Mouse (Mus musculus) limb, embryonic 12.5 days (tissue): ENCODE results near the gene Opa1. TPM values are rescaled to one million over a fixed set of nuclear protein-coding genes. Genes with fewer than 3 reads are reported as not detected.
A peak's percentile ranks its signal among the peaks of the same experiment; 100 is the strongest.

Experiments used
- ATAC-seq: fragments of 200-750 bp; cut with Nextera tagmentation; 2 replicates; pipeline ENCODE4 v1.8.0; 2017; ENCODE audit warnings: low read depth, moderate TSS enrichment; ENCODE audit not compliant: insufficient number of reproducible peaks, insufficient read depth, low FRiP score, low TSS enrichment
- H3K27ac ChIP-seq: fragments of 300-500 bp; sonication (generic); 2 replicates; pipeline ENCODE4 v1.5.1; 2016; ENCODE audit warnings: mild to moderate bottlenecking, moderate library complexity
- H3K27me3 ChIP-seq: fragments of 300-500 bp; sonication (generic); 2 replicates; pipeline ENCODE4 v1.6.1; 2016; ENCODE audit warnings: mild to moderate bottlenecking, moderate library complexity
- H3K36me3 ChIP-seq: fragments of 300-500 bp; sonication (generic); 2 replicates; pipeline ENCODE4 v1.6.1; 2016; ENCODE audit warnings: mild to moderate bottlenecking, moderate library complexity
- H3K4me1 ChIP-seq: fragments of 300-500 bp; sonication (generic); replicated peaks from 2 replicates; pipeline ENCODE4 v1.6.1; 2016
- H3K4me2 ChIP-seq: fragments of 300-500 bp; sonication (generic); 2 replicates; pipeline ENCODE4 v1.6.1; 2016; ENCODE audit warnings: mild to moderate bottlenecking, moderate library complexity
- H3K4me3 ChIP-seq: fragments of 300-500 bp; sonication (generic); replicated peaks from 2 replicates; pipeline ENCODE4 v1.5.1; 2016; ENCODE audit warnings: mild to moderate bottlenecking
- H3K9ac ChIP-seq: fragments of 300-500 bp; sonication (generic); replicated peaks from 2 replicates; pipeline ENCODE4 v1.6.1; 2016; ENCODE audit warnings: mild to moderate bottlenecking, moderate library complexity
- H3K9me3 ChIP-seq: fragments of 300-500 bp; sonication (generic); 2 replicates; pipeline ENCODE4 v1.6.1; 2016; ENCODE audit warnings: mild to moderate bottlenecking, moderate library complexity
- WGBS: fragments of 180-500 bp; shearing (Covaris S2); methylation state at CpG from one replicate; pipeline ENCODE4 v1.1.7; 2016; 5-methylcytosine and 5-hydroxymethylcytosine counted together
- polyA plus RNA-seq: library from polyadenylated mRNA; unstranded; fragments of >200 nt; fragmentation: Nextera tagmentation; extraction: Ambion mirVana; gene quantifications from 2 replicates; pipeline ENCODE4 v1.2.1, GENCODE M21; 2016

Gene Opa1
- polyA plus RNA-seq, 1 experiment from 2014 or later, result 40.0 TPM

GRCm38 (mm10) chr16:29575620-29576019 lies 3.5 kb upstream of the Opa1 start:
- no peak overlapping the region for H3K4me3 ChIP-seq
- H3K27ac ChIP-seq, result no peak overlapping the region
- no peaks in the 10 kb centered on the region for H3K36me3 ChIP-seq
- no peak overlapping the region for H3K9ac ChIP-seq
- H3K4me1 ChIP-seq, result peaks cover 7% of the 10 kb centered on the region
- no peaks in the 10 kb centered on the region for H3K9me3 ChIP-seq
- no peaks in the 10 kb centered on the region for H3K27me3 ChIP-seq
- ATAC-seq, result no peak
- WGBS, result 13% methylated on average over 5 of the region's 5 CpGs
- no peak overlapping the region for H3K4me2 ChIP-seq

GRCm38 (mm10) chr16:29579787-29580176 lies 648 bp downstream of the Opa1 start:
- 9% methylated on average over 12 of the region's 12 CpGs for WGBS
- Histone ChIP-seq H3K27ac (no peak overlapping the region), H3K9ac (peak overlapping the region; percentile 89), H3K4me2 (peak overlapping the region; percentile 87), H3K27me3 (no peaks in the 10 kb centered on the region), H3K4me3 (peak overlapping the region; percentile 91), H3K4me1 (peaks cover 8% of the 10 kb centered on the region), H3K36me3 (no peaks in the 10 kb centered on the region), H3K9me3 (no peaks in the 10 kb centered on the region)
- ATAC-seq, result peak; percentile 35; the same call in 1 of the 2 replicates

DNA sequence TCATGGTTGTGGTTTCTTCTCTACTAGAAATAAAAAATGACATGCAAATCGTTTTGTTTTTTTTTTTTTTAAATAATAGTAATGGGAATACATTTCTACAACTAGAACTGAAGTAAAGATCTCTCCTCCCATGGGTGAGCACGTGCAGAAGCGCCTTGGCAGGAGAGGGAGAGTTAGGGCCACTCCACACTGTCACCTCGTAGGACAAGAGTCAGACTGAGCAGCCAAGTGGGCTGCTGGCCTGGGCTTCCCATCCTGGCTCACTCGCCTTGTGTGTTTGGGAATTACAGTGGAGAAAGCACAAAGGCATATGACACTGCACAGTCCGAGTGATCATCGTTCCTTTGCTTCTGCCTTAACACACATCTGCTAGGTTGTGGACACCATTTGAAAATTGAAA lies 13.0 kb downstream of the Opa1 start:
- Histone ChIP-seq H3K4me2 (no peak overlapping the region), H3K9ac (no peak overlapping the region), H3K27me3 (no peaks in the 10 kb centered on the region), H3K4me1 (no peaks in the 10 kb centered on the region), H3K9me3 (no peaks in the 10 kb centered on the region), H3K36me3 (peaks cover 66% of the 10 kb centered on the region), H3K4me3 (no peak overlapping the region), H3K27ac (no peak overlapping the region)
- WGBS, result 83% methylated on average over 7 of the region's 7 CpGs
- ATAC-seq, result no peak

DNA sequence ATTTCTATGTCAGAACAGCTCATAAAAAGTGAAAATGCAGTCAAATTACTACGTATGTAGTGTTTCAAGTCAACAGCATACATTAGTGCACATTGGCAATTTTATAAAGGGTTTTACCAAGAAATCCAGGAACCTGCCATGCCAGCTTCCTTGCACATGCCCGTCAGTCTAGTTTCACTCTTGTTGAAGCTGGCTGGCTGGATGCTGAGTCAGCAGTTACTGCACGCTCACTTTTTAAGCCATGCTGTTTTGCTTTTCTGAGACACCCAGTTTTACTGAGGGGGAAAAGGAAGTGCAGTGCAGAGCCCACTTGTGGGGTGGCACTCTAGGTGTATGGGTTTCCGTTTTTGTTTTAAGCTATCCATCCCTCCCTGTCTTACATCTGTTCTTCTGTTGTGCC lies 18.0 kb downstream of the Opa1 start:
- H3K9me3 ChIP-seq, result no peaks in the 10 kb centered on the region
- no peaks in the 10 kb centered on the region for H3K27me3 ChIP-seq
- H3K9ac ChIP-seq, result no peak overlapping the region
- no peak overlapping the region for H3K4me3 ChIP-seq
- peaks cover 48% of the 10 kb centered on the region for H3K36me3 ChIP-seq
- WGBS, result 81% methylated on average over 4 of the region's 4 CpGs
- no peak overlapping the region for H3K27ac ChIP-seq
- no peak for ATAC-seq
- H3K4me1 ChIP-seq, result no peaks in the 10 kb centered on the region
- H3K4me2 ChIP-seq, result no peak overlapping the region

DNA sequence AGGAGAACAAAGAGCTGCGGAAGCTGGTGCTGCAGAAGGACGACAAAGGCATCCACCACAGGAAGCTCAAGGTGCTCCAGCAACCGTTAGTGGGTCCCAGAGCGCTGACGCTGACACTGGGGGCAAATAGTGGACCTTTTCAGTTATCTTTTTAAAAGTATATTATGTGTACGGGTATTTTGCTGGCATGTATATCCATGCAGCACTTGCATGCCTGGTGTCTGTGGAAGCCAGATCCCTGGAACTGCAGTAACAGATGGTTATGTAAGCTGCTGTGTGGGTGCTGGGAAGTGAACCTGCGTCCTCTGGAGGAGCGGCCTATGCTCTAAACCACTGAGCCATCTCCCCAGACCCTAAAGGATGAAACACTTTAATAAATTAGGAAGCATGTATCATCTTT lies 26.4 kb downstream of the Opa1 start:
- no peak for ATAC-seq
- Histone ChIP-seq H3K4me3 (no peak overlapping the region), H3K9ac (no peak overlapping the region), H3K27me3 (no peaks in the 10 kb centered on the region), H3K4me1 (no peaks in the 10 kb centered on the region), H3K4me2 (no peak overlapping the region), H3K27ac (no peak overlapping the region), H3K36me3 (peaks cover 66% of the 10 kb centered on the region), H3K9me3 (no peaks in the 10 kb centered on the region)
- 92% methylated on average over 8 of the region's 8 CpGs for WGBS

DNA sequence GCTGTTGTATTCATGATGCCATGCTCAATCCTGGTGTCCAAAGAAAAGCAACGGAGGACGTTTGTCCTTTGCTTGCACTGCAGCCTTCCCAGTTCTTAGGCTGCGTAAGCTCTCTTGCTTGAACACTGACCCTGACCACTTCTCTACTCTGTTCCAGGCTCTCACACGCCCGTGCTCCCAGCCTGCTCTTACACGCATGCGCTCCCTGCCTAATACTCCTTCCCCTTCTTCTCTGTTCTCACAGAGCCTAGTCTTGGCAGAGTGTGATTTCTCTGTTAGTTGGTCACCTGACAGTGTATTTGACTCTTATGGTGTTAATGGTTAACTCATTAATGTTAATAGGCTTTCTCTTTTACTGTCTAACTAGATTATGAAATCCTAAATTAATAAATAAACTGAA lies 28.0 kb downstream of the Opa1 start:
- peaks cover 76% of the 10 kb centered on the region for H3K36me3 ChIP-seq
- WGBS, result 92% methylated on average over 7 of the region's 7 CpGs

DNA sequence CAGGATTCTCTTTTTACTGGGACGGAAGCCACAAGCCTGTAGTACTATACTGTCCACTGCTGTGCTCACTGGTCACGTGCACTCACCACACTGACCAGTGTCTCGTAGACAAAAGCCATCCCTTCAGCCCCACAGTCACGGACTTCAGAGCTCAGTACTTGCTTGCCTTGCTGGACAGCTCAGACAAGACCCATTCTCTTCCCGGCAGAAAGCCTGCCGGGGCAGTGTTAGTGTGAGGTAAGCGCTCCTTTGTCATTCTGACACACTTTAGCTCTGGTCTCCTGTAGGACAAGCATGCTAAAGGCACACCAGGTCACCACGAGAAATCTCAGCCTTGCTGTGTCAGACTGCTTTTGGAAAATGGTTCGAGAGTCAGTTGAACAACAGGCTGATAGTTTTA lies 35.6 kb downstream of the Opa1 start:
- H3K9me3 ChIP-seq, result no peaks in the 10 kb centered on the region
- WGBS, result 84% methylated on average over 9 of the region's 9 CpGs
- no peak overlapping the region for H3K9ac ChIP-seq
- ATAC-seq, result no peak
- no peaks in the 10 kb centered on the region for H3K4me1 ChIP-seq
- H3K27ac ChIP-seq, result no peak overlapping the region
- no peaks in the 10 kb centered on the region for H3K27me3 ChIP-seq
- no peak overlapping the region for H3K4me2 ChIP-seq
- peaks cover 87% of the 10 kb centered on the region for H3K36me3 ChIP-seq
- no peak overlapping the region for H3K4me3 ChIP-seq

More for the DNA sequence above, 28.0 kb downstream of the Opa1 start:
- no peak for ATAC-seq
- Histone ChIP-seq H3K27me3 (no peaks in the 10 kb centered on the region), H3K4me1 (no peaks in the 10 kb centered on the region), H3K4me2 (no peak overlapping the region), H3K9me3 (no peaks in the 10 kb centered on the region), H3K9ac (no peak overlapping the region), H3K27ac (no peak overlapping the region), H3K4me3 (no peak overlapping the region)

GRCm38 (mm10) chr16:29629053-29629452 lies 49.9 kb downstream of the Opa1 start:
- 87% methylated on average over 1 of the region's 1 CpGs for WGBS
- no peak overlapping the region for H3K4me2 ChIP-seq
- peaks cover 84% of the 10 kb centered on the region for H3K36me3 ChIP-seq
- H3K4me3 ChIP-seq, result no peak overlapping the region
- no peak for ATAC-seq
- no peaks in the 10 kb centered on the region for H3K4me1 ChIP-seq
- H3K27me3 ChIP-seq, result no peaks in the 10 kb centered on the region
- no peak overlapping the region for H3K9ac ChIP-seq
- H3K27ac ChIP-seq, result no peak overlapping the region
- no peaks in the 10 kb centered on the region for H3K9me3 ChIP-seq

GRCm38 (mm10) chr16:29635780-29636179 lies 56.6 kb downstream of the Opa1 start:
- H3K9me3 ChIP-seq, result no peaks in the 10 kb centered on the region
- no peak overlapping the region for H3K4me3 ChIP-seq
- 27% methylated on average over 4 of the region's 4 CpGs for WGBS
- no peak overlapping the region for H3K4me2 ChIP-seq
- H3K27ac ChIP-seq, result no peak overlapping the region
- H3K36me3 ChIP-seq, result peaks cover 62% of the 10 kb centered on the region
- H3K9ac ChIP-seq, result no peak overlapping the region
- no peaks in the 10 kb centered on the region for H3K27me3 ChIP-seq
- 0 out of 2 replicates have a peak, but pooled peaks cover 2% of the 10 kb centered on the region for H3K4me1 ChIP-seq
- ATAC-seq, result no peak

- Histone ChIP-seq H3K4me1 (no peaks in the 10 kb centered on the region), H3K36me3 (peaks cover 45% of the 10 kb centered on the region), H3K9me3 (no peaks in the 10 kb centered on the region), H3K4me2 (no peak overlapping the region), H3K27me3 (no peaks in the 10 kb centered on the region), H3K27ac (no peak overlapping the region), H3K9ac (no peak overlapping the region), H3K4me3 (no peak overlapping the region)
- WGBS, result 17% methylated on average over 1 of the region's 1 CpGs
- ATAC-seq, result no peak
Observed at GRCm38 (mm10) chr16:29642376-29642775, 63.2 kb downstream of the Opa1 start.

DNA sequence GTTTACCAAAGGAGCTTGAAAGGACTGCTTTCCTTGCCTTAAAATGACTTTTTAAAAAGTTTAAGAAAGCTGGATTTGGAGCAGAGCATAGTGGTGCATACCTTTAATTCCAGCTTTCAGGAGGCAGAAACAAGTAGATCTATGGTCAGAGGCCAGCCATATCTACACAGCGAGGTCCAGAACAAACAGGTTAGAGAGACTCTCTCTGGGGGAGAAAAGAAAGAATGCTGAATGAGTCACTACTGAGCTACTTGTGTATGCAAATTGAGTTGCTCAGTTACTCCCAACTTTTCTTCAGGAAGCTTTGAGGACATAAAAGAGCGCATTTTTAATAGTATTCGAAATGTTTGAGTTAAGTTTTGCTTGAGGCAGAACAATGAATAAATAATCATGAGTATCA lies 65.7 kb downstream of the Opa1 start:
- no peak overlapping the region for H3K4me2 ChIP-seq
- no peak overlapping the region for H3K4me3 ChIP-seq
- H3K4me1 ChIP-seq, result no peaks in the 10 kb centered on the region
- no peak overlapping the region for H3K27ac ChIP-seq
- ATAC-seq, result no peak
- H3K27me3 ChIP-seq, result no peaks in the 10 kb centered on the region
- WGBS, result 95% methylated on average over 3 of the region's 3 CpGs
- no peak overlapping the region for H3K9ac ChIP-seq
- H3K9me3 ChIP-seq, result no peaks in the 10 kb centered on the region
- peaks cover 55% of the 10 kb centered on the region for H3K36me3 ChIP-seq

DNA sequence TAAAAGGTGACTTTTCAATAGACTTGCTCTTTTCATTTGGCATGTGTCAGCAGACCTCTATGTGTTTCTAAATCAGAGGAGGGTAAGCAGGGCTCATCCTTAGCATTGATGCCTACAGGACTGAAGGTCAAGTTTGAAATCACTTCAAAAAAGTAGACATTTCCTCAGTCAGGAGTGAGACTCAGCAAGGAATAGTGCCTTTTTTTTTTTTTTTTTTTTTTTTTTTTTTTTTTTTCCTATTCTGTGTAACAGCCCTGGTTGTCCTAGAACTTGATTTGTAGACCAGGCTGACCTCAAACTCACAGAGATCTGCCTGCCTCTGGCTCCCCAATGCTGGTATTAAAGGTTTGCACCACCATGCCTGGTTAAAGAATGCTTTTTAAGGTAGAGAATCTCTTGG lies 67.1 kb downstream of the Opa1 start:
- Histone ChIP-seq H3K9me3 (no peaks in the 10 kb centered on the region), H3K27me3 (no peaks in the 10 kb centered on the region), H3K9ac (no peak overlapping the region), H3K4me2 (no peak overlapping the region), H3K4me3 (no peak overlapping the region), H3K27ac (no peak overlapping the region), H3K4me1 (no peaks in the 10 kb centered on the region), H3K36me3 (peaks cover 53% of the 10 kb centered on the region)
- no peak for ATAC-seq
